Mouse (Mus musculus) liver, embryonic 12.5 days (tissue): ENCODE measurements at regions not wholly inside any gene's neighbourhood (a gene's known extent, or its start where the extent isn't known, plus 50 kb on each side); places are given as distances from the start of the nearest gene placed in this dataset.

ENCODE experiments used
- ATAC-seq: fragments of 200-750 bp; cut with Nextera tagmentation; 2 replicates; pipeline ENCODE4 v1.8.0; 2017; ENCODE audit warnings: moderate number of reproducible peaks, mild to moderate bottlenecking, moderate library complexity
- H3K27ac ChIP-seq: fragments of 300-500 bp; sonication (generic); 2 replicates; pipeline ENCODE4 v1.5.1; 2016; ENCODE audit warnings: mild to moderate bottlenecking
- H3K27me3 ChIP-seq: fragments of 300-500 bp; sonication (generic); replicated peaks from 2 replicates; pipeline ENCODE4 v1.6.1; 2016; ENCODE audit warnings: mild to moderate bottlenecking, moderate library complexity
- H3K36me3 ChIP-seq: fragments of 300-500 bp; sonication (generic); 2 replicates; pipeline ENCODE4 v1.6.1; 2016; ENCODE audit warnings: mild to moderate bottlenecking, moderate library complexity
- H3K4me1 ChIP-seq: fragments of 300-500 bp; sonication (generic); 2 replicates; pipeline ENCODE4 v1.6.1; 2016
- H3K4me2 ChIP-seq: fragments of 300-500 bp; sonication (generic); 2 replicates; pipeline ENCODE4 v1.6.1; 2016; ENCODE audit warnings: mild to moderate bottlenecking, moderate library complexity
- H3K4me3 ChIP-seq: fragments of 300-500 bp; sonication (generic); 2 replicates; pipeline ENCODE4 v1.5.1; 2016; ENCODE audit warnings: mild to moderate bottlenecking, moderate library complexity
- H3K9ac ChIP-seq: fragments of 300-500 bp; sonication (generic); 2 replicates; pipeline ENCODE4 v1.6.1; 2016; ENCODE audit warnings: mild to moderate bottlenecking, moderate library complexity
- H3K9me3 ChIP-seq: fragments of 300-500 bp; sonication (generic); replicated peaks from 2 replicates; pipeline ENCODE4 v1.6.1; 2016; ENCODE audit warnings: mild to moderate bottlenecking, moderate library complexity
- WGBS: fragments of 180-500 bp; shearing (Covaris S2); methylation state at CpG from one replicate; pipeline ENCODE4 v1.1.7; 2016; ENCODE audit not compliant: insufficient replicate concordance; 5-methylcytosine and 5-hydroxymethylcytosine counted together

DNA sequence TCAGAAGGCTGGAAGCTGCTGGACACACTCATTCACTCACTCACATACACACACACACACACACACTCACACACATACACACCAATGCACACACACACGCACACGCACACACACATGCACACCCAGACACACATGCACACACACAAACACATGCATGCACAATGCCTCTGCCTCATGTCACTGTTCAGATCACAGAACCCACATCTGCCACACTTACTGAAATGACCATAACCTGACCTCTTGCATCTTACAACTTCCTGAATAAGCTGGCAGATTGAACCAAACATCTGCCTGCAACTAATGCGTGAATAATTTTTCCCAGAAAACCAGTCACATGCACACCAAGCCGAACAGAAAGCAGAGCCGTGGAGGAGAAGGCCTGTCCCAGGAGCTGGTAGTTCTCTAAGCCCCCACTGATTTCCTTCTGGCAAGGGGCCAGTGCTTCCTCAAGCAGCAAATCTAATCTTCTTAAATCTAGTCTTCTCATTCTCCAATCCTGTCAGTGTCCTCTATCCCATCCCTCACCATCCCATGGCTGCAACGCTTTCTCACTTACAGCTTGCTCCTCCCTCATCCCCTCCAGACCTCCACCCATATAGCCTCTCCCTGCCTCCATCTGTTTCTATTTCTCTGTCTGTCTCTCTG is 51.1 kb upstream of the Mbnl2 start:
- Histone ChIP-seq H3K36me3 (no peaks in the 10 kb centered on the region), H3K4me3 (no peak overlapping the region), H3K4me1 (no peaks in the 10 kb centered on the region), H3K9ac (no peak overlapping the region), H3K27me3 (no peaks in the 10 kb centered on the region), H3K4me2 (no peak overlapping the region), H3K27ac (no peak overlapping the region), H3K9me3 (no peaks in the 10 kb centered on the region)
- 64% methylated on average over 6 of the region's 6 CpGs for WGBS
- no peak for ATAC-seq

DNA sequence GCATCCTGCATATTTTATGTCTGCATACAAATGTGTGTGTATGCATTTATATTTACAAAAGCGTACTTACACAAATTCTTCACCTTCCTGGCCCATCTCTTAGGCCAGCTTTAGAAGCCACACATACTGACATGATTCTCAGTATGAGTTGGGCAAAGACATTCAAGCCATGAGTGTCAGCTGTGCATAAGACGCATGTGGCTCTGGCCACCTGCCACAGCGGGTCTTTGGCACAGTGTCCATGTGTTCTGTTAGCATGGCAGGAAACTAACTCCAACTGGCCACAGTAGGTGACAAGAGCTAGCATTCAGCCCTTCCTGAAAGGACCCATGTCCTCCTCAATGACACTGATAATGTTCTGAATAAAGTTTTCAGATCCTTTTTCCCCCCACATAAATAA is 49.8 kb upstream of the Mbnl2 start:
- ATAC-seq, result no peak
- H3K4me1 ChIP-seq, result no peaks in the 10 kb centered on the region
- no peak overlapping the region for H3K27ac ChIP-seq
- no peak overlapping the region for H3K4me2 ChIP-seq
- no peaks in the 10 kb centered on the region for H3K27me3 ChIP-seq
- no peaks in the 10 kb centered on the region for H3K9me3 ChIP-seq
- no peak overlapping the region for H3K9ac ChIP-seq
- no peak overlapping the region for H3K4me3 ChIP-seq
- H3K36me3 ChIP-seq, result no peaks in the 10 kb centered on the region
- WGBS, result 73% methylated on average over 3 of the region's 3 CpGs
